Mouse (Mus musculus) neural tube, embryonic 10.5 days (tissue): ENCODE measurements around the gene Olfr600.
"Not testable (repeated sequence)": the region's sequence is repeated elsewhere in the genome, so short reads cannot be mapped to it uniquely, and the experiment has no call there.

Experiments
- DNase-seq: peaks from one replicate; pipeline ENCODE4 v3.0.0-alpha.2; 2017; ENCODE audit warnings: low spot score; ENCODE audit errors: extremely low spot score

Olfr600 gene

DNA sequence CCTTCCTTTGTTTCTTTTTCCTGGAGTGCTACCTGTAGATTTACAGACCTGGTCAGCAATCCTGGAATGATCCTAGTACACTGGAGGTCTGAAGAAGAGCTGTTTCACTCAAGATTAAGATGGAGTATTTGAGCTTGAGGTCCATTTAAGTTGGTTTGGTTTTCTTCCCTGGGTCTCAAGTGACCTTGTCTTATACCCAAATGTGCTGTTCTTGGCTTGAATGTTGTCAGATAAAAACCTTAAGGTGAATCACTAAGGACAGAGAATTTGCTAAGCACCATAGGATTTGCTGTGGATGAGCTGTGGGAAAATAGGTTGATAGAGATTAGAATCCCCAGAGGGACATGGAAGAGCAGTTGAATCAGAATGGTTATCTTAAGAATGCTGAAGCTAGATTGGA, at the start of gene Olfr600:
TSS of gene Olfr600 (minus strand) at position 101 of the 400 bp plus-strand sequence.
- no peak for DNase-seq

DNA sequence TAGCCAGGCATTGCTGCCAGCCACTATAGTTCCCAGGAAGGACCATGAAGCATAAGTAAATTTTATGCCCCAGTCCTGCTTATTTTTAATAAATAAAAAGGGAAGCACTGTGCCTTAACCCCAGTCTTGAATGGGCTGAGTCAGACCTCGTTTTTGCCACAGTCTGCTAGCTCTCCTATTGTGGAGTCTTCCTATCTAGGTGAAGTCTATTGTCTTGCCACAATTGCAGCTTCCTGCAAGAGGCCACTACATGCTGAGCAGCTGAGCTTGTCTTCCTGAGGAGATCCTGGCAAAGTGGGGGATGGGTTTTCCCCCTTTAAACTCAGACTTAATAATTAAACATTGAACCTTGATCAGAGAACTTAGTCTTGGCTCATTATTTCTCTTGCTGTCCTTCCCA, 49.5 kb upstream of the Olfr600 start:
- no peak for DNase-seq

DNA sequence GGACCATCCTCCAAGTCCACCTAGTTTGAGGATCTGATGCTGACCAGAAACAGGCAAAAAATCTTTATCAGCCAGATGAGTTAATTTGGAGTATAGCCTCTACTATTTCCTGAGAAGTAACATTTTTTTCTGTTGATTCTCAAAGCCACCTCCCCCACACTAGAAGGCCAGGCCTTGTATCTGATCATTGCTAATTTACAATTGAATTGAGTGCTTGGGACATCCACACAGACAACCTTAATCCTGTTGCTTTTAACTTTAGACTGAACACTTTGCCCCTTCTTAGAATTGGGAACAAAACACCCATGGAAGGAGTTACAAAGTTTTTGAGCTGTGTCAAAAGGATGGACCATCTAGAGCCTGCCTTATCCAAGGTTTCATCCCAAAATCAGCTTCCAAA, 48.3 kb upstream of the Olfr600 start:
- DNase-seq, result no peak

DNA sequence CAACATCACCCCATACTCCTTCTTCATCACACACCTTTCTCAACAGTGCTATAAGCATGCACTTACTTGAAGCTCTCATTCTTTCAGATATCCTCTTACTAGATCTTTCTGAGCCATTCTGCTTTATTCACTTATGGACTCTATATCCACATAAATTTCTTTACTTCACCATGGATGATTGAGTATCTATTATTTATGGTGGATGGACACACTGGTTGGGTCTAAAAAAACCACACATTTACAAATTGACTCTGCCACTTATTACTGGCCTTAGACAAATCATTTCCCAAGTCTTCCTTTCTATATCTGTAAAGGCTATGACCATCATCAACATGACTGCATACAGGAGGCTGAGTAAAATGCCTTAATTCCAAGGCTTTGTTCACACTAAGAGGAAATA, 36.6 kb upstream of the Olfr600 start, which contains the start of gene Olfr603:
TSS of gene Olfr603 (minus strand) at position 101 of the 400 bp plus-strand sequence.
- no peak for DNase-seq

DNA sequence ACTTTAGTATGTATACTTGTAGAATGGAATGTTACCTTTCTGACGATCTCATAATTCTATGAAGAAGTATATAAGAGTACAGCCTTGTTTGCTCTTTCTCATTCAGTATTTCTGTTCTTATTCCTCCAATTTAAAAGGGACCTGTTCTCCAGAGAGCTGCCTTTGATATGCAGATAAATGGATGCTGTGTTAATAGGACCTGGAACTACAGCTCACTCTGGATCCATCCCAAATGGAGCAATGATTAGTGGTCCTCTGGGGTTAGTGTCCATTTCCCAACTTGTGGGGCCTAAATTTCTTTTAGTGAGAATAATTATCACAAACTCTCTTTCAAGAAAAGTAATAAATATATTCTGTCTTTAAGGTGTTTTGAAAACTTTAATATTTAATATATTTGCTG, 13.1 kb upstream of the Olfr600 start, which contains the start of gene Olfr601:
TSS of gene Olfr601 (minus strand) at position 101 of the 400 bp plus-strand sequence.
- DNase-seq, result no peak

DNA sequence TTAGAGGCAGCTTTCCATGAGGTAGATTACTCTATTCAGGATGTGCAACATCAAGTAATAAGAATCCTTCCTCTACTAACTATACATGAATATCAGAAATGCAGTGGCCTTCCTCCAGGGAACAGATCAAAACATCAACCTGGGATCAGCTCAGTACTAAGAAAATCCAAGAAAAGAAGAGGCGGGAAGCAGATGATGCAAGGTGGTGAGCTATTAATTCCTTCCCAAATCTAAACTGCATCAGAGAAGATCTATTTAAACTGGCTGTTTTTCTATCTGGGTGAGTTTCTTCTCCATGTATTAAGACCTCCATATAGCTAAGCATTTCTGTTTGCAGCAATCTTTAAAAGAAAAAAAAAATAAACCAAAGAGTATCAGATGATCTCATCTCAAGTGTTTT, 13.9 kb downstream of the Olfr600 start, which contains the start of gene Olfr599:
TSS of gene Olfr599 (plus strand) at position 301 of the 400 bp plus-strand sequence.
- no peak for DNase-seq

DNA sequence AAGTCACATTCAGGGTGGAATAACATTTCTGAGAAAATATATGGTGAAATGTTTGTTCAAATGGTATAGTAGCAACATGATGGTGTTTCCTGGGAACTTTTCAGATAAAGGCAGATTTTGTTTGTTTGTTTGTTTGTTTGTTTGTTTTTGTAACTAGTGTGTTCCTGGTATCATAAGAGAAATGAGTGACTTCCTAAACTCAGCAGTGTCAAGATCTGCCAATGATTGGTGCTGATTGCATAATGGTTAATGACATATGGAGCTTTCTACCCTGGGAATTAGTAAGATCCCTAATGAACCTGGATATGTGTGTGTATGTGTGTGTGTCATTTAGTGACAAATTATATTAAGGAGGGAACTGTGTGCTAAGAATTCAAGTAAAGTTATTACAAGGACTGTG, 26.2 kb downstream of the Olfr600 start, which contains the start of gene Olfr598:
TSS of gene Olfr598 (plus strand) at position 301 of the 400 bp plus-strand sequence.
- DNase-seq, result no peak

DNA sequence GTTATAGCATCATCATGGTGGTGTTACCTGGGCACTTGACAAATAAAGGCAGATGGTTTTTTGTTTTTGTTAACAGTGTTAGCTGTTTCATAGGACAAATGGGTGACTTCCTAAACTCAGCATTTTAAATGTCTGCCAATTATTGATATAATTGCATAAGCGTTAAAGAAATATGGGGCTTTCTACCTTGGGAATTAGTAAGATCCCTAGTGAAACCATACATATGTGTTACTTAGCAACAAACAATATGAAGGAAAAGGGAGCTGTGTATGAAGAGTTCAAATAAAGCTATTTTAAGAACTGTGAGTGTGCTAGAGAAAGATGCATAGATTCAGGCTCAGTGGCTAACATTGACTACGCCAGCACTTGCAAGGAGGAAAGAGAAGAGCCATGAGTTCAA, 33.5 kb downstream of the Olfr600 start, which contains the start of gene Olfr597:
TSS of gene Olfr597 (plus strand) at position 301 of the 400 bp plus-strand sequence.
- DNase-seq, result not testable (repeated sequence)

DNA sequence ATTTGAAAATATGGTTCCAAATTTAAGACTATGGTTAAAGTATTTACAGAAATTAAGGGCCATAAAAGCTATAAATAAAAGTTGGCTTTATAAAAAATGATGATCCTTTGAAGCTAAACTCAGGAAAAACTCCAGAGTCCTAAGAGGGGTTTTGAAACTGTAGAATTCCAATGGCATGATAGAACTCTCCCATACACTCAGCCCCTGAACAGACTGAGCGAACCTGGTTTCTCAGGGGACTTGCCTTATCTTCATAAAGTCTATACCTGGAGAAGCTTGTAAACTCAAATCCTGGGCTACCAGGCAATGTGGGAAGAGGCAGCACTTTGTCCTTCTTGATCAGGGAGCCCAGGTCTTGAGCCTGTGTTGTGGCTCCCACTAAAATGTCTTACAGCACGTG, 44.1 kb downstream of the Olfr600 start, which contains the start of gene Olfr596:
TSS of gene Olfr596 (plus strand) at position 301 of the 400 bp plus-strand sequence.
- DNase-seq, result not testable (repeated sequence)
